Mouse (Mus musculus) heart, adult 2 months (tissue): ENCODE data around the gene Ttyh2. TPM values are rescaled to one million over a fixed set of nuclear protein-coding genes. Genes with fewer than 3 reads are reported as not detected.
"Not testable (repeated sequence)": the region's sequence is repeated elsewhere in the genome, so short reads cannot be mapped to it uniquely, and the experiment has no call there.

Source experiments
- DNase-seq, 2 experiments: peaks; one replicate each; pipeline ENCODE4 v3.0.0; 2021
- H3K27ac ChIP-seq: fragments of 200-600 bp; 2 replicates; pipeline ENCODE4 v1.8.1; 2022
- H3K27me3 ChIP-seq: fragments of 200-500 bp; 2 replicates; pipeline ENCODE4 v1.6.1; 2012; ENCODE audit warnings: mild to moderate bottlenecking, low read length, inconsistent platforms, mixed read lengths; ENCODE audit not compliant: control insufficient read depth, insufficient read depth
- H3K36me3 ChIP-seq: fragments of 200-500 bp; 2 replicates; pipeline ENCODE4 v1.6.1; 2012; ENCODE audit warnings: low read length, inconsistent platforms; ENCODE audit not compliant: control insufficient read depth, insufficient read depth
- H3K4me1 ChIP-seq: fragments of 200-500 bp; 2 replicates; pipeline ENCODE4 v1.6.1; 2011; ENCODE audit warnings: low read length; ENCODE audit not compliant: control insufficient read depth, insufficient read depth
- H3K4me3 ChIP-seq: fragments of 200-600 bp; 2 replicates; pipeline ENCODE4 v1.8.1; 2022
- H3K79me2 ChIP-seq: fragments of 200-500 bp; replicated peaks from 2 replicates; pipeline ENCODE4 v1.6.1; 2012; ENCODE audit warnings: mild to moderate bottlenecking, inconsistent platforms, low read length, moderate library complexity, mixed read lengths; ENCODE audit not compliant: control insufficient read depth, insufficient read depth
- H3K9ac ChIP-seq: fragments of 200-500 bp; 2 replicates; pipeline ENCODE4 v1.6.1; 2012; ENCODE audit warnings: low read depth, mild to moderate bottlenecking, control low read depth, inconsistent platforms, low read length, mixed read lengths
- CTCF ChIP-seq: fragments of 200-600 bp; IDR thresholded peaks from 2 replicates; pipeline ENCODE4 v1.8.1; 2022; ENCODE audit warnings: antibody characterized with exemption, mild to moderate bottlenecking, moderate library complexity
- EP300 ChIP-seq: fragments of 200-500 bp; IDR thresholded peaks from 2 replicates; pipeline ENCODE4 v1.6.1; 2011; ENCODE audit warnings: low read depth, low read length, control low read depth; ENCODE audit not compliant: insufficient read depth
- POLR2A ChIP-seq: fragments of 200-500 bp; IDR thresholded peaks from 2 replicates; pipeline ENCODE4 v1.6.1; 2011; ENCODE audit warnings: mild to moderate bottlenecking, low read depth, low read length, control low read depth; ENCODE audit not compliant: insufficient read depth
- WGBS: fragments of 180-500 bp; shearing (Covaris S2); methylation state at CpG from one replicate; pipeline ENCODE4 v1.1.7; 2018; 5-methylcytosine and 5-hydroxymethylcytosine counted together
- intact Hi-C: fragments of 180-260 bp; cut with DNase I; formaldehyde crosslinking; loops from one replicate; pipeline ENCODE4 v1.15.1; 2025
- polyA plus RNA-seq: library from polyadenylated mRNA; depleted of rRNA; stranded (reverse); fragments of >200 nt; gene quantifications from 2 replicates; pipeline ENCODE4 v1.2.3, GENCODE M21; 2012
- total RNA-seq, 2 experiments: library from RNA; stranded (reverse); gene quantifications; 2 replicates each; pipeline ENCODE4 v1.2.3; 2021

Ttyh2 gene
- total and polyA plus RNA-seq, 3 experiments = 4.3 to 6.3 (median 4.9) TPM

- TF ChIP-seq CTCF = peak; percentile 79
- no peak for TF ChIP-seq EP300
- no peaks in the 10 kb centered on the region for H3K36me3 ChIP-seq
- peak; percentile 28 to 51 for DNase-seq
- H3K27me3 ChIP-seq = no peaks in the 10 kb centered on the region; the same call in 1 of the 2 replicates
- H3K9ac ChIP-seq = no peak overlapping the region
- H3K79me2 ChIP-seq = no peaks in the 10 kb centered on the region
- H3K4me1 ChIP-seq = no peaks in the 10 kb centered on the region
- intact Hi-C loops = loop anchor here (10.0 kb wide), 1 partner anchor 978 kb away; the partner anchor contains the start of genes D11Wsu47e and Fam104a
- WGBS = 32% methylated on average over 6 of the region's 6 CpGs
- no peak overlapping the region for H3K4me3 ChIP-seq
- no peak overlapping the region for H3K27ac ChIP-seq
Observed at GRCm38 (mm10) chr11:114662746-114663362, 12.4 kb upstream of the Ttyh2 start.

- no peak for DNase-seq
- 61% methylated on average over 7 of the region's 7 CpGs for WGBS
- TF ChIP-seq POLR2A (no peak), EP300 (no peak), CTCF (no peak)
- H3K4me3 ChIP-seq = no peak overlapping the region
- no peaks in the 10 kb centered on the region for H3K27me3 ChIP-seq
- no peak overlapping the region for H3K27ac ChIP-seq
- intact Hi-C loops = loop anchor here (10.0 kb wide), 1 partner anchor 979 kb away; the partner anchor contains the start of genes D11Wsu47e and Fam104a
- no peaks in the 10 kb centered on the region for H3K36me3 ChIP-seq
- no peaks in the 10 kb centered on the region for H3K79me2 ChIP-seq
- peaks cover under 1% of the 10 kb centered on the region for H3K4me1 ChIP-seq
- H3K9ac ChIP-seq = no peak overlapping the region
Observed at GRCm38 (mm10) chr11:114664164-114664563, 11.1 kb upstream of the Ttyh2 start.

- Histone ChIP-seq H3K4me1 (peaks cover 8% of the 10 kb centered on the region), H3K27ac (no peak overlapping the region), H3K27me3 (no peaks in the 10 kb centered on the region), H3K4me3 (no peak overlapping the region), H3K9ac (no peak overlapping the region), H3K36me3 (peaks cover 9% of the 10 kb centered on the region), H3K79me2 (no peaks in the 10 kb centered on the region)
- 16% methylated on average over 2 of the region's 2 CpGs for WGBS
- DNase-seq = no peak
- intact Hi-C loops = loop anchor here (10.0 kb wide), 1 partner anchor 981 kb away; the partner anchor contains the start of genes D11Wsu47e and Fam104a
- TF ChIP-seq CTCF (no peak), EP300 (no peak), POLR2A (no peak)
Observed at GRCm38 (mm10) chr11:114665463-114665862, 9.8 kb upstream of the Ttyh2 start.

- no peaks in the 10 kb centered on the region for H3K79me2 ChIP-seq
- peaks cover 9% of the 10 kb centered on the region for H3K36me3 ChIP-seq
- H3K27me3 ChIP-seq = no peaks in the 10 kb centered on the region
- no peak overlapping the region for H3K27ac ChIP-seq
- intact Hi-C loops = loop anchor here (10.0 kb wide), 1 partner anchor 982 kb away; the partner anchor contains the start of genes D11Wsu47e and Fam104a
- H3K4me3 ChIP-seq = no peak overlapping the region
- H3K4me1 ChIP-seq = peaks cover 11% of the 10 kb centered on the region
- DNase-seq = no peak
- WGBS = 19% methylated on average over 13 of the region's 13 CpGs
- H3K9ac ChIP-seq = no peak overlapping the region
- TF ChIP-seq CTCF (no peak), EP300 (no peak), POLR2A (no peak)
Observed at GRCm38 (mm10) chr11:114666786-114667185, 8.4 kb upstream of the Ttyh2 start.

GRCm38 (mm10) chr11:114667236-114667931, 7.8 kb upstream of the Ttyh2 start:
- Histone ChIP-seq H3K9ac (no peak overlapping the region), H3K27me3 (no peaks in the 10 kb centered on the region), H3K4me1 (peaks cover 11% of the 10 kb centered on the region), H3K4me3 (no peak overlapping the region), H3K79me2 (no peaks in the 10 kb centered on the region), H3K36me3 (peaks cover 9% of the 10 kb centered on the region), H3K27ac (no peak overlapping the region)
- TF ChIP-seq CTCF = no peak
- TF ChIP-seq POLR2A = no peak
- no peak for TF ChIP-seq EP300
- intact Hi-C loops = loop anchor here (10.0 kb wide), 1 partner anchor 983 kb away; the partner anchor contains the start of genes D11Wsu47e and Fam104a
- no peak for DNase-seq
- WGBS = 30% methylated on average over 17 of the region's 18 CpGs

- H3K4me1 ChIP-seq = peaks cover 11% of the 10 kb centered on the region
- not testable (repeated sequence) for H3K27ac ChIP-seq, H3K79me2 ChIP-seq, H3K36me3 ChIP-seq, H3K9ac ChIP-seq, H3K4me3 ChIP-seq, H3K27me3 ChIP-seq
- 19% methylated on average over 11 of the region's 11 CpGs for WGBS
- DNase-seq = peak in 1 of 2 experiments; percentile 41
- intact Hi-C loops = loop anchor here (10.0 kb wide), 1 partner anchor 983 kb away; the partner anchor contains the start of genes D11Wsu47e and Fam104a
Observed at GRCm38 (mm10) chr11:114667932-114668285, 7.3 kb upstream of the Ttyh2 start.
